Mouse (Mus musculus): ENCODE measurements around the gene Nt5c3b. TPM values are rescaled to one million over a fixed set of nuclear protein-coding genes. Genes with fewer than 3 reads are reported as not detected.
A peak's percentile ranks its signal among the peaks of the same experiment; 100 is the strongest.

The Nt5c3b gene
- polyA plus RNA-seq, 1 experiment from 2014 or later = 173 TPM

GRCm38 (mm10) chr11:100389931-100390445 is 51.6 kb downstream of the Nt5c3b start:
- Histone ChIP-seq H3K4me1 (replicated peaks) (peaks cover 30% of the 10 kb centered on the region), H3K27ac (0 out of 2 replicates have a peak overlapping the region, but pooled peaks have one; percentile 7), H3K9me3 (no peaks in the 10 kb centered on the region), H3K4me3 (replicated peaks) (no peak overlapping the region), H3K36me3 (peaks cover 10% of the 10 kb centered on the region), H3K4me2 (no peak overlapping the region), H3K9ac (replicated peaks) (no peak overlapping the region), H3K27me3 (peaks cover under 1% of the 10 kb centered on the region; the same call in 1 of the 2 replicates)
- no peak for ATAC-seq (ENCODE audit: insufficient number of reproducible peaks, insufficient read depth, low FRiP score, low TSS enrichment, low read depth)
- WGBS = 49% methylated on average over 8 of the region's 8 CpGs

DNA sequence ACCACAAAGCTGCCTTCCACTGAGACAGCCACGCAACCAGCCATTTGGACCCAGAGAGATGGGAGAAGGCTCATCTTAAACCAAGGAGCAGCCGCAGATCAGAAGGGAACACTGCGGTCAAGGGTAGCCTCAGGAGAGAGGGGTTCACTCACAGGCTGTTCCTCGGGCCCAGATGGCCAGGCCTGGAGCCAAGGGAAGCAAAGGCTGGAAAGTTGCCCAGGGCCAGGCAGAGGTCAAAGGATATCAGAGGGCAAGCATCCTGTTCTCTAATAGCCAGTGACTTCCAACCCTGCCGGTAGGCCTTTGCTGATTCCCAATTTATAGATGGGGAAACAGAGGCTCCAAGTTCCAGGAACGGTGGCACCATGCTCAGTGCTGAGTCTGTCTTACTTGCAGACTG is 53.0 kb downstream of the Nt5c3b start:
- H3K27me3 ChIP-seq = no peaks in the 10 kb centered on the region
- no peak overlapping the region for H3K4me2 ChIP-seq
- WGBS = 84% methylated on average over 6 of the region's 6 CpGs
- peaks cover 29% of the 10 kb centered on the region for H3K4me1 ChIP-seq (replicated peaks)
- H3K9me3 ChIP-seq = no peaks in the 10 kb centered on the region
- H3K9ac ChIP-seq (replicated peaks) = no peak overlapping the region
- H3K27ac ChIP-seq = 0 out of 2 replicates have a peak overlapping the region, but pooled peaks have one; percentile 69
- H3K36me3 ChIP-seq = peaks cover 19% of the 10 kb centered on the region
- H3K4me3 ChIP-seq (replicated peaks) = no peak overlapping the region
- no peak for ATAC-seq (ENCODE audit: insufficient number of reproducible peaks, insufficient read depth, low FRiP score, low TSS enrichment, low read depth)

- Histone ChIP-seq H3K36me3 (peaks cover 27% of the 10 kb centered on the region), H3K4me1 (replicated peaks) (peaks cover 29% of the 10 kb centered on the region)
These were observed 53.8 kb downstream of the Nt5c3b start for GRCm38 (mm10) chr11:100387589-100388375.

GRCm38 (mm10) chr11:100387111-100387510 is 54.5 kb downstream of the Nt5c3b start:
- no peaks in the 10 kb centered on the region for H3K9me3 ChIP-seq
- H3K9ac ChIP-seq (replicated peaks) = no peak overlapping the region
- ATAC-seq (ENCODE audit: insufficient number of reproducible peaks, insufficient read depth, low FRiP score, low TSS enrichment, low read depth) = no peak
- no peak overlapping the region for H3K4me2 ChIP-seq
- no peak overlapping the region for H3K27ac ChIP-seq
- WGBS = 83% methylated on average over 6 of the region's 6 CpGs
- no peak overlapping the region for H3K4me3 ChIP-seq (replicated peaks)
- H3K36me3 ChIP-seq = peaks cover 34% of the 10 kb centered on the region
- H3K4me1 ChIP-seq (replicated peaks) = peaks cover 29% of the 10 kb centered on the region
- H3K27me3 ChIP-seq = no peaks in the 10 kb centered on the region

More at GRCm38 (mm10) chr11:100387589-100388375, 53.8 kb downstream of the Nt5c3b start:
- Histone ChIP-seq H3K9ac (replicated peaks) (peak overlapping the region; percentile 23; the same call in 1 of the 2 replicates), H3K9me3 (no peaks in the 10 kb centered on the region), H3K27me3 (no peaks in the 10 kb centered on the region), H3K4me2 (peak overlapping the region; percentile 11), H3K27ac (peak overlapping the region; percentile 69; the same call in 1 of the 2 replicates), H3K4me3 (replicated peaks) (no peak overlapping the region)
- 39% methylated on average over 14 of the region's 14 CpGs for WGBS
- no peak for ATAC-seq (ENCODE audit: insufficient number of reproducible peaks, insufficient read depth, low FRiP score, low TSS enrichment, low read depth)

- 46% methylated on average over 5 of the region's 5 CpGs for WGBS
These were observed 55.0 kb downstream of the Nt5c3b start for GRCm38 (mm10) chr11:100386586-100386985.

GRCm38 (mm10) chr11:100385016-100385415 is 56.6 kb downstream of the Nt5c3b start:
- Histone ChIP-seq H3K27me3 (no peaks in the 10 kb centered on the region), H3K4me3 (replicated peaks) (no peak overlapping the region), H3K36me3 (peaks cover 53% of the 10 kb centered on the region), H3K27ac (no peak overlapping the region), H3K4me1 (replicated peaks) (peaks cover 25% of the 10 kb centered on the region), H3K9ac (replicated peaks) (no peak overlapping the region), H3K9me3 (no peaks in the 10 kb centered on the region), H3K4me2 (no peak overlapping the region)
- ATAC-seq (ENCODE audit: insufficient number of reproducible peaks, insufficient read depth, low FRiP score, low TSS enrichment, low read depth) = no peak
- WGBS = 89% methylated on average over 3 of the region's 3 CpGs

More at GRCm38 (mm10) chr11:100386586-100386985, 55.0 kb downstream of the Nt5c3b start:
- H3K4me3 ChIP-seq (replicated peaks) = no peak overlapping the region
- H3K9ac ChIP-seq (replicated peaks) = no peak overlapping the region
- 0 out of 2 replicates have a peak overlapping the region, but pooled peaks have one; percentile 45 for H3K27ac ChIP-seq
- peaks cover 29% of the 10 kb centered on the region for H3K4me1 ChIP-seq (replicated peaks)
- H3K36me3 ChIP-seq = peaks cover 39% of the 10 kb centered on the region
- no peaks in the 10 kb centered on the region for H3K27me3 ChIP-seq
- H3K9me3 ChIP-seq = no peaks in the 10 kb centered on the region
- no peak for ATAC-seq (ENCODE audit: insufficient number of reproducible peaks, insufficient read depth, low FRiP score, low TSS enrichment, low read depth)
- H3K4me2 ChIP-seq = no peak overlapping the region

DNA sequence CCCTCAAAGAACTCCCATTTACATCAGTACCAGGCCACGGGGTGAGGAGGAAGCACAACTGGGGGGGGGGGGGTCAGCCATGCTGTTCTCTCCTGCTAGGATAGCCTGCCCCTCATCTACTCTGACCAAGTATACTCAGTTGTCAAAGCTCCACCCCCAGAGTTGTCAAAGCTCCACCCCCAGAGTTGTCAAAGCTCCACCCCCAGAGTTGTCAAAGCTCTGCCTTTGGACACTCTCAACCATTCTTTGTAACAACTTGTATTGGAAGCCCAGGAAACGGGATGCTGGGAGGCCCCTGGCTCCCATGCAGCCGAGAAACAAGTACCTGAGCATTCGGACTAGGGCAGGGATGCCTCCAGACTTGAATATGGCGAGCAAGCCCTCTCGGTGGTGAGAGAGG is 58.9 kb downstream of the Nt5c3b start:
- no peak for ATAC-seq (ENCODE audit: insufficient number of reproducible peaks, insufficient read depth, low FRiP score, low TSS enrichment, low read depth)
- H3K4me3 ChIP-seq (replicated peaks) = no peak overlapping the region
- H3K4me1 ChIP-seq (replicated peaks) = peaks cover 14% of the 10 kb centered on the region
- no peak overlapping the region for H3K9ac ChIP-seq (replicated peaks)
- H3K36me3 ChIP-seq = peaks cover 74% of the 10 kb centered on the region
- H3K9me3 ChIP-seq = no peaks in the 10 kb centered on the region
- no peak overlapping the region for H3K27ac ChIP-seq
- 85% methylated on average over 6 of the region's 6 CpGs for WGBS
- H3K4me2 ChIP-seq = no peak overlapping the region
- no peaks in the 10 kb centered on the region for H3K27me3 ChIP-seq

GRCm38 (mm10) chr11:100379311-100379710 is 62.3 kb downstream of the Nt5c3b start:
- Histone ChIP-seq H3K4me3 (replicated peaks) (no peak overlapping the region), H3K36me3 (peaks cover 84% of the 10 kb centered on the region), H3K9ac (replicated peaks) (no peak overlapping the region), H3K9me3 (no peaks in the 10 kb centered on the region), H3K4me1 (replicated peaks) (no peaks in the 10 kb centered on the region), H3K4me2 (no peak overlapping the region), H3K27me3 (no peaks in the 10 kb centered on the region), H3K27ac (no peak overlapping the region)
- WGBS = 89% methylated on average over 4 of the region's 4 CpGs
- no peak for ATAC-seq (ENCODE audit: insufficient number of reproducible peaks, insufficient read depth, low FRiP score, low TSS enrichment, low read depth)

DNA sequence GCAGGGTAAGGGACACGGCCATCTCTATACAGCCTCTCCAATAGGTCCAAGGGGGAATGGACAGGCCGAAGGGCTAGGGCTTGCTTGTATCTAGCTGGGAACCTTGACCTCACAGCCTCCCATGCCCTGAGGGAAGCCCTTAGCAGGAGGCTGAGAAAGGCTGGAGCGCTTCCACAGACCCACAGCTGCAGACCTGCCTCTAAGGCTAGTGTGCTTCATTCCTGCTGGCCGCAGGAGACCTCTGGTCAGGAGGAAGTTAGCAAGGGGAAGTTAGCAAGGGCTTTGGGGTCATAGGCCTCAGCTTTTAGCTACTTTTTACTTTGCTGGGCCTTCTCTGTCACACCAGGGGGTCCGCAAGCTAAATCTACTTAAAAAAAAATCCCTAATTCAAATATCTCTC is 63.2 kb downstream of the Nt5c3b start:
- no peak overlapping the region for H3K27ac ChIP-seq
- ATAC-seq (ENCODE audit: insufficient number of reproducible peaks, insufficient read depth, low FRiP score, low TSS enrichment, low read depth) = no peak
- H3K27me3 ChIP-seq = no peaks in the 10 kb centered on the region
- peaks cover 89% of the 10 kb centered on the region for H3K36me3 ChIP-seq
- H3K9ac ChIP-seq (replicated peaks) = no peak overlapping the region
- H3K4me1 ChIP-seq (replicated peaks) = no peaks in the 10 kb centered on the region
- no peak overlapping the region for H3K4me3 ChIP-seq (replicated peaks)
- WGBS = 83% methylated on average over 5 of the region's 5 CpGs
- H3K9me3 ChIP-seq = no peaks in the 10 kb centered on the region
- no peak overlapping the region for H3K4me2 ChIP-seq

DNA sequence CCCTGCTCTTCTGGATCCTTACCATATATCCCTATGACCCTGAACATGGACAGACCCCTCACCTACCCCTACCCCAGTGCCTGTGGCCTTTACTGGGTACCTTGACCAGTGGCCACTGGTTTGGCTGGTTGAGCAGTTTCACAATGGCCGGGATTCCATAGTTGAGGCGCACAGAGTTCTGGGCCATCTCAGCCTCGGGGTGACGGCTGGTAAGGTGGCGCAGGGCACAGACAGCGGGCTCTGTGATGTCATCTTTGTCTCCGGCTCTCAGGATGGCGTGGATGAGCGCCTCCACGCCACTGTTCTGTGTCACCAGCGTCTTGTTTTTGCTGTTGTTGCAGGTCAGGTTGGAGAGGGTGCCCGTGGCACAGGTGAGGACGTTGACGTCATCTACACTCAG is 63.6 kb downstream of the Nt5c3b start:
- peaks cover 89% of the 10 kb centered on the region for H3K36me3 ChIP-seq
- no peak overlapping the region for H3K9ac ChIP-seq (replicated peaks)
- H3K9me3 ChIP-seq = no peaks in the 10 kb centered on the region
- H3K27ac ChIP-seq = no peak overlapping the region
- no peaks in the 10 kb centered on the region for H3K4me1 ChIP-seq (replicated peaks)
- H3K4me3 ChIP-seq (replicated peaks) = no peak overlapping the region
- H3K27me3 ChIP-seq = no peaks in the 10 kb centered on the region
- no peak overlapping the region for H3K4me2 ChIP-seq
- no peak for ATAC-seq (ENCODE audit: insufficient number of reproducible peaks, insufficient read depth, low FRiP score, low TSS enrichment, low read depth)
- WGBS = 93% methylated on average over 14 of the region's 14 CpGs

DNA sequence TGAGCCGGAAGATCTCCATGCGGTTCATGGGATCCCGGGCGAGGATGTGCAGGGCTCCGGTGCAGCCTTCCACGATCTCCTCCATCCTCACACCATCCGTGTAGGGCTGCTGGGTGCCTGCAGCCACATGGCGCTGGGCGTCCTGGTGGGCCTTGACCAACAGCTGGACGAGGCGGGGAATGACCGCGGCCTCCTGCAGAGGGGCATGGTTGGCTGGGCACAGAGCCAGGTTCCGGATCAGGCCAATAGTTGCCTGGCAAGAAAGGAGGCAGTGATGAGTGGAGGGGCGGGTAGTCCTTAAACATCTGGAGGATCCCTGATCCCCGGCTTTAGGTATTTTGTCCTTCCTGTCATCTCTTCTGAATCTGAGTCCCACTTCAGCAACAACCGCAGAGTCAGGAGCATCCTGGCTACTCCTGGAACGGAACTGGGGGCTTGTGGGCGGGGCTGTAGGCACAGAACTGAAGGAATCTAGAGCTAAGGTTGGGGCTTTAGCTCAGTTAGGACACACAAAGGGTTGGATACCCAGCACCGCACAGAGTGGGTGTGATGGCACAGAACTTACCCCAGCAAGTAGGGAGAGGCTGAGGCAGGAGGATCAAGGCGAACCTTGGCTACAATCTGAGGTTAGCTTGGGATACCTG is 64.7 kb downstream of the Nt5c3b start:
- 0 out of 2 replicates have a peak, but pooled peaks cover 6% of the 10 kb centered on the region for H3K4me1 ChIP-seq (replicated peaks)
- no peak overlapping the region for H3K4me2 ChIP-seq
- no peak for ATAC-seq (ENCODE audit: insufficient number of reproducible peaks, insufficient read depth, low FRiP score, low TSS enrichment, low read depth)
- peaks cover 88% of the 10 kb centered on the region for H3K36me3 ChIP-seq
- no peak overlapping the region for H3K4me3 ChIP-seq (replicated peaks)
- 90% methylated on average over 21 of the region's 21 CpGs for WGBS
- no peaks in the 10 kb centered on the region for H3K9me3 ChIP-seq
- no peak overlapping the region for H3K27ac ChIP-seq
- no peaks in the 10 kb centered on the region for H3K27me3 ChIP-seq
- H3K9ac ChIP-seq (replicated peaks) = no peak overlapping the region

All from limb, embryonic 12.5 days (tissue).